Mouse (Mus musculus) midbrain, embryonic 13.5 days (tissue): ENCODE results near the gene Gm3147. TPM values are rescaled to one million over a fixed set of nuclear protein-coding genes. Genes with fewer than 3 reads are reported as not detected.
"Not testable (repeated sequence)": the region's sequence is repeated elsewhere in the genome, so short reads cannot be mapped to it uniquely, and the experiment has no call there.

Experiments
- ATAC-seq: fragments of 200-750 bp; cut with Nextera tagmentation; 2 replicates; pipeline ENCODE4 v1.8.0; 2017; ENCODE audit warnings: mild to moderate bottlenecking, moderate TSS enrichment, moderate library complexity
- H3K27ac ChIP-seq: fragments of 300-500 bp; sonication (generic); 2 replicates; pipeline ENCODE4 v1.5.1; 2015; ENCODE audit warnings: inconsistent platforms, mild to moderate bottlenecking, moderate library complexity
- H3K27me3 ChIP-seq: fragments of 300-500 bp; sonication (generic); 2 replicates; pipeline ENCODE4 v1.6.1; 2015; ENCODE audit warnings: mild to moderate bottlenecking, inconsistent platforms
- H3K36me3 ChIP-seq: fragments of 300-500 bp; sonication (generic); 2 replicates; pipeline ENCODE4 v1.6.1; 2015; ENCODE audit warnings: mild to moderate bottlenecking, inconsistent platforms
- H3K4me1 ChIP-seq: fragments of 300-500 bp; sonication (generic); replicated peaks from 2 replicates; pipeline ENCODE4 v1.6.1; 2015; ENCODE audit warnings: inconsistent platforms
- H3K4me2 ChIP-seq: fragments of 300-500 bp; sonication (generic); replicated peaks from 2 replicates; pipeline ENCODE4 v1.6.1; 2015; ENCODE audit warnings: moderate library complexity, mild to moderate bottlenecking, inconsistent platforms
- H3K4me3 ChIP-seq: fragments of 300-500 bp; sonication (generic); replicated peaks from 2 replicates; pipeline ENCODE4 v1.5.1; 2015; ENCODE audit warnings: mild to moderate bottlenecking, inconsistent platforms
- H3K9ac ChIP-seq: fragments of 300-500 bp; sonication (generic); replicated peaks from 2 replicates; pipeline ENCODE4 v1.6.1; 2015; ENCODE audit warnings: mild to moderate bottlenecking, inconsistent platforms
- H3K9me3 ChIP-seq: fragments of 300-500 bp; sonication (generic); 2 replicates; pipeline ENCODE4 v1.6.1; 2016; ENCODE audit warnings: mild to moderate bottlenecking, inconsistent platforms
- WGBS: fragments of 180-500 bp; shearing (Covaris S2); methylation state at CpG from one replicate; pipeline ENCODE4 v1.1.7; 2015; 5-methylcytosine and 5-hydroxymethylcytosine counted together
- polyA plus RNA-seq: library from polyadenylated mRNA; unstranded; fragments of >200 nt; fragmentation: Nextera tagmentation; extraction: Ambion mirVana; gene quantifications from 2 replicates; pipeline ENCODE4 v1.2.1, GENCODE M21; 2015

Gm3147 gene
- polyA plus RNA-seq = not detected in 2 replicates

- H3K4me2 ChIP-seq, H3K27me3 ChIP-seq, H3K9ac ChIP-seq, H3K9me3 ChIP-seq, H3K27ac ChIP-seq, ATAC-seq, H3K4me3 ChIP-seq, H3K4me1 ChIP-seq, H3K36me3 ChIP-seq: not testable (repeated sequence)
- WGBS = no CpG with 5 or more reads among the region's 1 CpGs
Measured at GRCm38 (mm10) chr5:94616242-94616641, at the start of gene Gm3147. Gene Gm3147, minus strand, starts transcription at chr5:94616342.

- not testable (repeated sequence) for H3K36me3 ChIP-seq, ATAC-seq, H3K27me3 ChIP-seq, H3K27ac ChIP-seq, H3K4me1 ChIP-seq, H3K4me3 ChIP-seq, H3K9me3 ChIP-seq, H3K9ac ChIP-seq, H3K4me2 ChIP-seq
- WGBS = no CpG with 5 or more reads among the region's 2 CpGs
Measured at GRCm38 (mm10) chr5:94648082-94648481, 31.9 kb upstream of the Gm3147 start, which contains the start of gene Gm6205. Gene Gm6205, plus strand, starts transcription at chr5:94648382.

GRCm38 (mm10) chr5:94623679-94624078, 7.5 kb upstream of the Gm3147 start, which contains the start of gene Gm6509:
Gene Gm6509, plus strand, starts transcription at chr5:94623979.
- not testable (repeated sequence) for H3K9ac ChIP-seq, H3K4me2 ChIP-seq, H3K27me3 ChIP-seq, ATAC-seq, H3K4me1 ChIP-seq, H3K4me3 ChIP-seq, H3K36me3 ChIP-seq, H3K27ac ChIP-seq, H3K9me3 ChIP-seq
- WGBS = no CpG with 5 or more reads among the region's 2 CpGs

Other genes with a start within 250 kb of the Gm3147 start
- gene Gm7682, start 170.6 kb downstream of the Gm3147 start, polyA plus RNA-seq = not detected in 2 replicates
- not detected in 2 replicates for gene Gm3139, start 90.1 kb downstream of the Gm3147 start, polyA plus RNA-seq
- not detected in 2 replicates for gene Gm6509, start 7.6 kb upstream of the Gm3147 start, polyA plus RNA-seq
- not detected in 2 replicates for gene Gm6205, start 32.0 kb upstream of the Gm3147 start, polyA plus RNA-seq
- not detected in 2 replicates for gene Gm3183, start 249.1 kb upstream of the Gm3147 start, polyA plus RNA-seq